Mouse (Mus musculus): ENCODE measurements around the gene Lyrm1.

Gene Lyrm1

DNA sequence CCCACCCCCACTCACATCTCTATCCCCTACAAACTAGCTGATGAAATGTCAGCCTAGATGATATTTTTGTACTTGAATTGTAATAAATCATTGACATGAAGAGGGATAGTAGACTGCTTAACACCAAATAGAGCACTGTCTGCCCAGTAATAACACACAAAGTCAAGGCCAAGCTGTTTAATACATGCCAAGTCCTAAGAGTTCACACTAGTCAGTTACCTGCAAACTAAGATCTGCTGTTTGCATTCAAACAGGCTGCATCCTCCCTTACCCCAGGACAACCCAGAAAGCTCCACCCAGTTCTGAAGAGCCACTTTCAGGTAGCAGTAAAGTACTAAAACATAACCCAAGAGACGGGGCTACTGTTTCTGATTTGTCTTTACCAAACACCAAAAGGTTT, 3.5 kb upstream of the Lyrm1 start:
- no peak for DNase-seq (ENCODE audit: low spot score)

DNA sequence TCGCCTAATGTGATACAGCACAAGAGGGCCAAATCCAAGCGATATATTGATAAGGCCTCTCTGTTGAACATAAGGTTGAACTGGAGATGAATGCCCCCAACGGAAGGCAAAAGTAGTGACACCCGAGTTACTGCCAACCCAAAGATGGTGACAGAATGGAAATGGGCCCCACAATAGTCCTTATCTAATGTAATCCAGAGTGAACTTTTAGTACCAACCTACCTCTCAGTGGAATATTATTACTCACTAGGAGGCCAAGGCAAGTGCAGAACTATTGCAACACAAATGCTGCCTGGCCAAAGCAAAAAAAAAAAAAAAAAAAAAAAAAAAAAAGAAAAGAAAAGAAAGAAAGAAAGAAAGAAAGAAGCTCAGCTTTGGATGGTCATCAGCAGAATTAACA, 2.9 kb upstream of the Lyrm1 start:
- DNase-seq (ENCODE audit: low spot score), result no peak

DNA sequence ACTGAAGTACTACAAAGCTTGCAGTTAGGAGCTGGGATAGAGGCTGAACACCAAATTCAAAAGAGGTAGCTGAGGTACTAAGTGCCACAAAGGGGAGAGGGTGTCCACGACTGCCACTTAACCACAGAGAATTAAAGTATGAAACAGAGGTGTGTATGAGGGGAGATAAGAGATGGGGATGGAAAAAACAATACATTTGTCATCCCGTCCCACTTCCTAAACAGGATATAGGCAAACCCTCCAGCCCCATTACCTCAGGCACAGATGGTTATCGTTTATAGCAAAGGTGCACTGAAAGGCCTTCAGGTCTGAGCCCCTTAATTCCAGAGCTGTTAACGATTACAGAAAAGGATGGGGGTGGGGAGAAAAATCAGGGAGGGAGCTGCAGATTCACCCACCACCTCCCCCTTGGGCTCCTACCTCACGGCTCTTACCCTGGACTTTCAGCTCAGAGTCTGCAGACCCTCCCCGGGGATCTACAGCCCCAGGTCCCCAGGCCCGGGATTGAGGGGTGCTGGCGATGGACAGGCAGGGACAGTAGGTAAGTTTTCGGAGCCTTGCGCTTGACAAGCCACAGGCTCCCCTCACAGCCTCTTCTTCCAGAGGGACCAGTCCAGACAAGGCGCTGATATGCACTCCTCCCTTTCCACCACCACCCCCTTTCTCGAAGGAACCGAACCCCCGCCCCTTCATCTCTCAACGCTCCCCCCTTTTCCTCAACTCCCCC, 680 bp upstream of the Lyrm1 start:
- peak; percentile 10 for DNase-seq (ENCODE audit: low spot score)

DNA sequence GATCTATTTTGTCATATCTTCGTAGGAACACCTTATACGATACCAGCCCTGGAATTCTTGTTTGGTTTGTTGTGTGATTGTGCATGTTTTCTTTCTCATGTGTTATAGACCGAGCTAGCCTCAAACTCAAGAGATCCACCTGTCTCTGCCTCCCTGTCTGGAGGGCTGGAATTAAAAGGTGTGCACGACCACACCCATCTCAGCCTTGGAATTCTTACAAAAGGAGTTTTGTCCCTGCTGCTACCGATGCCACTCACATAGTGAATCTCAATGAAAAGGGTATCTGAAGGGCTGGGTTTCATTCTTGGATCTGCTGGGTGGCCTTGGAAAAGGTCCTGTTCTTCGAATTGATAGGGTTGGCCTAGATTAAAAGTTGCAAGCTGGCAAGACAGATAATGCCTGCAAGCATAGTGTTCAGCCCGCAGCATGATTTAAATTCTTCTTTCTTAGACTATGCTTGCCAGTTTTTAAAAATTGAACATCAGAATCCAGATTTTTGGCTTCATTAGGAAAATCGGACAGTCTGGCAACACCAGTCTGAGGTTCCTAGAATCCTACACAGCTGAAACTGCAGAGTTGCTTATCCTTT, 2.0 kb downstream of the Lyrm1 start:
- DNase-seq (ENCODE audit: low spot score), result peak; percentile 29

DNA sequence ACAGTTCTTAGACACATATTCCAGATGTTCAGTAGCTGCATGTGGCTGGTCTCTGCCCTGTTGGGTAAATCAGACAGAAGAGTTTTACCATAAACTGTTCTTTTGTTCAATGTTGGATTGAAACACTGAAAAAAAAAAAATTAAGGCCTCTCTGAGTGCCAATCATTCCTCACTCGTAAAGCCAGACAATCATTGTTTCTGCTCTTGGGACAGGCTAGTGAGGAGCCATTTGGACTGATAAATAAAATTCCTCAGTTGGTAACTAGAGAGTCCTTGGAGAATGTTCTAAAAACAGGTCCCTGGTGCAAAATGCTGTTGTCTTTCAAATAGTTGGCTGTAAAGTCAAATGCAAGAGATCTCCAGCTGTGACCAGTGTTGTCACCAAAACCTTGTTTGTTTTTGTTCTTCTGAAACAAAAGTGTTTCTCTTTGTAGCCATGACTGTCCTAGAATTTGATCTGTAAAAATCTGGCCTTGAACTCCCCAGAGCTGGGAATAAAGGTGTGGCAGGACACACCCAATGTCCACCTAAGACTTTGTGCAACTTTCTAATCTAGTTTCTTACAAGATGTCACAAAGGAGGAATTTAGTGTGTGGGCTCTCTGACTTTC, 2.7 kb downstream of the Lyrm1 start:
- no peak for DNase-seq (ENCODE audit: low spot score)

DNA sequence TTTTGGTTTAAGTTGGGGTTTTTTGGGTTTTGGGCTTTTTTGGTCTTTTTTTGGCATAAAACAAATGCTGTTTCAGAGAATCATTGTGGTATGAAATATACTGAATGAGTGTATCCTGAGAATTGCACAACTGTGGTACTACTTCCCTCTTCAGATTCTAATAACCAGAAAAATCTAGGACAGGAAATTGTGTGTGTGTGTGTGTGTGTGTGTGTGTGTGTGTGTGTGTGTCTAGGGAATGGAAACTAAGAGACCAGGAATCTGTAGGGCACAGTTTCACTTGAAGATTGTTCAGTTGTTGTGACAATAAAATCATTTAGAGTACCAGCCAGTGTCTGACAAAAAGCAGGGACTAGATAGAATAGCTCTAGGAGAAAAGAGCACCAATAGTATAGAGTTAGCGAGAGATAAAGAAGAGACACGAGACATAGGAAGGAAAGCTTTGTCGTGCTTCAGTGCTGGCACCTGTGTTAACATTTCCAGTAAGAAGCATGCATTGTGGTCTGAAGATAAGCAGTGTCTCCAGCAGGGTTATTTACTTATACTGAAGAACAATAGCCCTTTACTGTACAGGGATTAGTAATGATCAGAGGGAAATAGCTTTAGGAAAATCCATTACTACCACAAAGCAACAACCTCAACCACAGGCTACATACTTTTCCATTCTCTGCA, 3.9 kb downstream of the Lyrm1 start:
- no peak for DNase-seq (ENCODE audit: low spot score)

DNA sequence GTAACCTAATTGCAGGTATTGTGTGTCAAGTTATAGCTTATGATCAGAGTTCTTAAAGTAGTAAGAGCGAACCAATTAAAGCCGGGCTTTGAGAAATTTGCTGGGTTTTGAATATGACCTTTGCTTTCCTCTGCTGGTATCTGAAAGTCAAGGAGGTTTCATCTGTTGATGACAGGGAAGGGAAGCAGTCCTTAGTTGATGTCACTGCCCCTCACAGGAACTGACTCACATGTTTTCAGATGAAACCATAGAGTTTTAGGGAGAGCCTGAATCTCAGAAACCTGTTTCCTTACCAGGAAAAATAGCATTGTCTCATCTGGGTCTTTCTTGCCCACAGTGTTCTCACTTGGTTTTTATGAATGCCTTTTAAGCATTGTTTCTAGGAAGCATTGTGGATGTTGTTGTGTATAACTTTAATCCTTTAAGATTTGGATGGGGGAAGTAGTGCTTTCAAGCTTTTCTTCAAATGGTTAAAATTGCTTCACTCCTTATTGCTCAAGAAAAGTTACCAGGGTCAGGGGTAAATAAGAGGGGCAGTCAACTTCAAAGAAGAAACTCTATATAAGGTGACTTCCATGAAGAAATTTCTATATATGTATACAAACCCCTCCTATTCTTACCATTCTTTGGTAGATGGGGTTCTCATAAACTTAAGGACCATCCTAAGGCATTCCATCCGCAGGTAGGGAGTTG, 11.0 kb downstream of the Lyrm1 start:
- no peak for DNase-seq (ENCODE audit: low spot score)

DNA sequence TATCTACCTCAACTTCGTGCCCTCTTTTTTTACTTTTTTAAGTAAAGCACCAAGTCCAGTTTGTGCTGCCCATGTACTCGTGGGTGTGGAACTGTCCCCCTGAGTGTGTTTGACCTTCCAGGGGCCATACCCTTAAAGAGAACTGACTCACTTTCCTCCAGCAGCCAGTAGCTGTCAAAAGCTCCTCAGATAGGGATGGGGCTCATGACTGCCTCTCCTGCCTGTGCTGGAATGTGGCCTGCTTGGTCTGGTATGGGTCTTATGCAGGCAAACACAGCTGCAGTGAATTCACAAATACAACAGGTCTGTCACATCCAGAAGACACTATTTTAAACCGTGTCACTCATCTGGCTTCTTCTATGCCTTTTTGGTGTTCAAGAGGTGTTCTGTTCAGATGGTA, 16.1 kb downstream of the Lyrm1 start:
- DNase-seq (ENCODE audit: low spot score), result no peak

DNA sequence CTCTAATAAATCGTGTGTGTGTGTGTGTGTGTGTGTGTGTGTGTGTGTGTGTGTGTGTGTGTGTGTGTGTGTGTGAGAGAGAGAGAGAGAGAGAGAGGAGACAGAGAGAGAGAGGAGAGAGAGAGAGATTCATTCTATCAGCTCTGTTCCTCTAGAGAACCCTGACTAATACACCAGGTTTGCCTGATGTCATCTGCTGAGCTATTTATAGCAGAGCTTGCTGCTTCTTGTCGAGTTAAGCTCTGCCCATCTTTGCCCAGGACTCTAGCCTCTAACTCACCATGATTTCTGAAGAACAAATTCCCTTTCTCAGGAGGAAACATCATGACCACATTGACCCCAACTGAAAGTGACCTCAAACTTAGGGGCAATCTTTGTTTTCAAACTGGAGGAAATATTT, 24.8 kb downstream of the Lyrm1 start:
- no peak for DNase-seq (ENCODE audit: low spot score)

DNA sequence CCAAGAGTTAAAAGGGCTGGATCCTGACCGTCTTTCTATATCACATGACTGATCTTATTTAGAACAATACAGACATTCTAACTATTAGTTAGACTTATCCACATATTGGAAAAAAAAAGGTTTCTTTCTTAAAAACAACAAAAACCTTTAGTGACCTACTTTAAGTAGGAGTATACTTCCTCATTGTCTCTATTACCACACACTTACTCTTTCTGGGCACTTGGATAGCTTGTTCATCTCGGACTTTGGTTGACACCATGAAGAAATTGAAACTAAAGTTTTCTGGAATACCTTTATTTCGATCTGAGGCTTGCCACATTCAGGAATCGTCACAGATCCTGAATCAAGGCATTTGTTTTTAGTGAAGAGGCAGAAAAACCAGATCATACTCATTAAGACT, 25.4 kb downstream of the Lyrm1 start:
- no peak for DNase-seq (ENCODE audit: low spot score)

DNA sequence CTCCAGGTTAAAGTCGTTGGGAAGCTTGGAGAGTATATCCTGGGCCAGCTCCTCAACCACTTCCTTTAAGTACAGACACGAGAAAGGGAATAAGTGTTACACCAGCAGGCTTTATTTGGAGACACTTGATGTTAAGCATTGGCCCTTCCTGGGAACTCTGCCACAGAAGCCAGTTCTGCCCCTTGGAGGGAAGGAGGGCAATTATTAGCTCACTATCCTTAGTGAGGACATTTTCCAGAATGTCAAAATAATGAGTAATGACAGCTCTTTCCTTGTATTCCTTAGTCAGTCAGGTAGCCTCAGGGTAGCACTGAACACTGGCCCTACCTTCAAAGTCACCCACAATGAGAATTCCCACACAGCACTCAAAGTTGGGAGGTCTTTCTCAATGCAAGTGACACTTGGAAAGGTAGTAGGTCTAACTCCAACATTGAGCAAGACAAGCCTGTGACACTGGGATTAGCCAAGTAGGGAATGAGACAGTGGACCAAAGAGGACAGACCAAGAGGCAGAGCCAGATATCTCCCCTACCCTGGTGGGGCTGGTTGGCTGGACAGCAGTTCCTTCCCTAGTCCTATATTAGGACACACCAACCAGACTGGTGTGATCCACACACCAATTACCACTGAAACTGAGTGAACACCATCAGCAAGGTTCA, 33.3 kb downstream of the Lyrm1 start:
- no peak for DNase-seq (ENCODE audit: low spot score)

DNA sequence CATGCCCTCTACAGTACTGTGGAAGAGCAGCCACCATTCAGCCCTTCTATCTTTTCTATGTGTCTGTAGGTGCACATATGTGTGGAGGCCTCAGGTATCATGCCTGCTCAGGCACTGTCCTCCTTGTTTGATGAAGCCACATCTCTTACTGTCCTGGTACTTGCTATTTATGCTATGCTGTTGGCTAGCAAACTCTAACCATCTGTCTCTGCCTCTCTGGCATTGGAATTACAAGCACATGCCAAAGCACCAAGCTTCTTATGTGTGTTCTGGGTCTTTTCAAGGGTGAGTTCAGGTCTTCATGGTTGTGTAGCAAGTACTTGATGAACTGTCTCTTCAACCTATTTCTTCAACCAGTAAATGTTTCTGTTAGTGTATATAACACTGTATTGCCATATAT, 40.7 kb downstream of the Lyrm1 start:
- DNase-seq (ENCODE audit: low spot score), result no peak

DNA sequence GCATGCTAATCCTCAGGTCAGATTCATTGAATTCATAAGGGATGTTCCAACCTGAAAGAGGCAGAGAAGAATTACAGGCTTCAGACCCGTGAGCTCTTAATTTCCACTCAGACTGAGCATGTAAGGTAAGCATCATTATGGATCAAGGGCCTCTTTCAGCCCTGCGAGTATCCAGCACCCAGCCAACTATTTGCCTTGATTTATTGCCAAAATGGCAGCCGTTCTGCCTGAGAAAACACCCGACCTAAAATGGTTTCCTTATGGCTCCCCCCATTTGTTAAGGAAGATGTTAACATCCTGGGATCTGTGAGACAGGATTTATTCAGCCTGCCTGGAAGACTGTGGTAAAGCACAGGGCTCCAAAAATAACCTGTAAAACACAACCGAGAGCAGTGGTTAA, 41.4 kb downstream of the Lyrm1 start:
- DNase-seq (ENCODE audit: low spot score), result no peak

DNA sequence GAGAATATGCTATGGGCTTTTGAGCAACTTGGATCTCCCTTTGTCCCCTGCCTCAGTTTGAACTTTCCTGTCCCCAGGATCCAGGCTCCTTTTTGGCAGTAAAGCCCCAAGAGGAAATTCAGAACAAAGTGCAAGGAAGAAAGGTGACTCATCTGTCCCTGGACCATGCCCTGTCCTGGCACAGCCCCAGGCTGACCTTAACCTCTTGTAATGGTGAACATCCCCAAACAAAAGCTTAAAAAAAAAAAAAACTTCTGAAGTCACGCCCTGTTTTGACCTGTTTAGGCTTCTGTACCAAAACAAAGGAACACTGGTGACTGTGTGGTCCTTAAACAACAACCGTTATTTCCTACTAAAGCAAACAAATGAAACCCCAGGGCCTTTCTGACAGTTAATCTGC, 45.9 kb downstream of the Lyrm1 start:
- DNase-seq (ENCODE audit: low spot score), result no peak

DNA sequence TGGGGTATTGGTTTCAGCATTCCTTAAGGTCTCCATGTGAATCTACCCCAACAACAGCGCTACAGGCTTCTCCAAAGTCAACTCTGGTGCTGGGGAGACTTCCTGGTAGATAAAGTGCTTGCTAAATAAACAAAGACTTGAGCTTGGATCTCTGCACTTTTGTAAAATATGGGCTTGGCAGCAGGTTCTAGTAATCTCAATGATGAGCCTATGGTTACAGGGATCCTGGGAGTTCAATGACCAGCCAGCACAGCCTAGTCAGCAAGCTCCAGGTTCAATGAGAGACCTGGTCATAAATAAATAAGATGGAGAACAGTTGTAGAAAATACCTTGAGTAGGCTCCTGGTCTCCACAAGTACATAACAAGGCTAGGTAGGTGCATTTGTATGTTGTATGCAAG, 58.4 kb downstream of the Lyrm1 start:
- DNase-seq (ENCODE audit: low spot score), result no peak

DNA sequence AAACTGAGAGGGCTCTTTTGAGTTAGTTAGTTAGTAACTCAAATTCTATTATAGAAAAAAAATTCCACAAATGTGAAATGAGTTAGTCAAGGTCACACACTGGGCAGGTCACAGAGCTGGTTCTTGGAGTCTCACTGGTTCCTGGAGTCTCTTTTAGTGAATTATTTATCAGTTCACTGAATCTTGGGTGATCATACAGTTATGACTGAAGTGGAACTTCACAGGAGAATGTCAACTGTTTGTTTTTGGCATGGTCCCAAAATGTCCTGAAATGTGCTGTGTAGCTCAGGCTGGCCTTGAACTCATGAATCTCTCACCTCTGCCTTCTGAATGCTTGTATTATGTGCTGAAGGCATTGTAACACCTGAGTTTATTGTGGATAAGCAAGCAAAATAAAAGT, 61.8 kb downstream of the Lyrm1 start:
- no peak for DNase-seq (ENCODE audit: low spot score)

DNA sequence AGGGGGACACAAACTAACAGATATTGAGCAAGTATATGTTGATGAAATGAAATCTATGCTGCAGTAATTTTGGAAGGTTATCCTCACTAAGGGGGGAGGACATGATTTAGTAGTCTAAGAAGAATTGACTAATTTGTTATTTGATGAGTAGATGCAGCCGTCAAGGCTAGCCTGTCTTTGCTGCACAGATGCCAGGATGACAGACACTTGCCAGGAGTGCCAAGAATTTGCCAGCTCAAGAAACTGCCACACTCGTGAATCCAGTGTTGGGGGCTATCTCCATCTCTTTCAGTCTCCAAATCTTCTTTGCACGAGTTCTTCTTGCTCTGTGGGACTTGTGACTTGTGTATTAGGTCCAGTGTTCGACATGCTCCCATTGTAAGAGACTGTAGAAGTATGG, 63.4 kb downstream of the Lyrm1 start:
- DNase-seq (ENCODE audit: low spot score), result no peak

DNA sequence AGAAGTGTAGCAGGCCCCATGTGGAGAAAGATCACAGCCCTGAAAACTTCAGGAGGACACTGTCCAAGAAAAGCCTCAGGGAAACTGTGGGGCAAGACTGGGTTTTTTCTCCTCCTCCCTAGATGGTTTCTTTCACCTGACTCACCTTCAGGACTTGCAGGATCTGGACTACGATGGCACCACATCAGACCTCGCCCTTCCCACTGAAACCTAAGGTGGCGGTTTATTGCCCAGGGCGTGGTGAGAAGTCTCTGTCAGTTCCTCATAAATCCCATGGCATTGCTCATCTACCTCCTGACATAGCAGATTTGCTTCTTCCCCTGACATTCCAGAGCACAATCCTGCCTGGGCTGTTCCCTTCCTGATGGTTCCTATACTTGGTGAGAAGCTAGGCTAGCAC, 63.8 kb downstream of the Lyrm1 start:
- DNase-seq (ENCODE audit: low spot score), result no peak

DNA sequence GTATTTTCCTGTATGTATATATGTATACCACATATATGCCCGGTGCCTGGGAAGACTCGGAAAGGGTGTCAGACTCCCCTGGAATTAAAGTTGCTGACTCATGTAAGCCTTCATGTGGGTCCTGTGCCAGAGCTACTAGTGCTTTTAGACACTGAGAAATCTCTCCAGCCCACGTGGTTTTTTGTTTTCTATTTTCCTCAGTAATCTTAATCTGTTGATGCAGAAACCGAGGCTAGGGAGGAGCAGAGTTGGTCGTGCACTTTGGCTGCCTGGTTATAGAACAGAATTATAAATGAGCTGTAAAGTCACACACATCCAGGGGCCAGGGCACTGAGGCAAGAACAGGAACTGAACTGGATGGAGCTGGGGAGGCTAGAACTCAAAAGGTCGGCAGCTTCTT, 64.3 kb downstream of the Lyrm1 start:
- DNase-seq (ENCODE audit: low spot score), result no peak

DNA sequence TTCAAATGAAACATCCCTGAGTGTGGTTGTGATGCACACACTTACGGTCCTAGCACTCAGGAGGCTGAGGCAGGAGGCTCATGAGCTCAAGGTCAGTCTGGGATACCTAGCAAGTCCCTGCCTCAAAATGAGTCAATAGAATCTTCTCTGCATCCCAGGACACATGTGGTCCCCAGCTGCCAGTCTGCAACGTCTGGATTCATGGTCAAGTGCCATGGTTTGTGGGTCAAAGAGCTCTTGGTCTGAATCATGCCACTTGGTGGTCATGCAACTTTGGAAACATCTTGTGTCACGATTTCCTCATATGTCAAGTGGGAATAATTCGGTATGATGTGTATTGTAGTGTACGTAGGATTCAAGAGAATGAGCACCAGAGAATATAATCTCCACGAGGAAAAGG, 64.9 kb downstream of the Lyrm1 start:
- DNase-seq (ENCODE audit: low spot score), result no peak

DNA sequence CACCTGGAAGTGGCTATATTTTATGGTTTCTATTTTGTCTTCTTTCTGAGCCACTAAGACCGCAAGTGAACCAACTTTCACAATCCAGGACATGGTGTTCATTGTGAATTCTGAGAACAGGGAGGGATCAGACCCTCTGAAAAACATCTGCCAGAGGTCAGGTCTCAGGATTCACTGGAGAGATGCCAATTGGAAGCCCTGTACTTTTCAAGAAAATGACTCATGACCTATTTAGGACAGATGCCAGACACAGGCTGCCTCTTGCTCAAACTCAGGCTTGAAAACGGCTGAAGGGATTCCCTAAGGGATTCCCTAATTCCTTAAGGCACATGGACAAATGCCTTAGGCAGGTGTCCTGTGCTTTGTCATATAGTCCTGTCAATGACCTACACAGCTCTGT, 65.4 kb downstream of the Lyrm1 start:
- DNase-seq (ENCODE audit: low spot score), result no peak

DNA sequence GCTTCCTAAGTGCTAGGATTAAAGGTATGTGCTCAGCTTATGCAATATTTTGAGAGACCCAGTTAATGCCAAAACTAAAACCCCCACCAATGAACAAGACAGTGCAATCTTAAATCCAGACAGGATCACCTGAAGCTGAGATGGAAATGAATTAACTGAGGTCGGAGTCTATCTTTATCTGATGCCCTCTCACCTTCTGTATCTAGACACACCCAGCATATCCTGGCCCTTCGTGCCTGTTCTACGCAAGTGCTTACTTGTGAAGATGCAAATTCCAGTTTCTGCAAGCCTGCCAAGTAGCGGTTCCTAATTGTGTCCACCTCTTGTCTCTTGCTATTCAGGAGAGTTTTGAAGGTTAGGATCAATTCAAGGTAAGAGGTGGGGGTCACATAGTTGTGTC, 69.5 kb downstream of the Lyrm1 start:
- DNase-seq (ENCODE audit: low spot score), result no peak
